Mouse (Mus musculus): ENCODE data around the gene Cbx8.

- no peak for TF ChIP-seq CTCF (IDR thresholded peaks at IDR 0.05; ENCODE audit: control insufficient read depth, insufficient read depth, low read length)
- no peak for TF ChIP-seq POLR2A (IDR thresholded peaks at IDR 0.05; ENCODE audit: borderline replicate concordance, control insufficient read depth, low read depth, low read length)
These were observed 41.4 kb downstream of the Cbx8 start for GRCm38 (mm10) chr11:118999361-118999804.

Data from bone marrow, adult 2 months (tissue).